Mouse (Mus musculus) small intestine, adult 2 months (tissue): ENCODE measurements around the gene Vegfd.

Experiments used
- CTCF ChIP-seq: fragments of 200-500 bp; IDR thresholded peaks from 2 replicates; pipeline ENCODE4 v1.5.1; 2012; ENCODE audit warnings: low read depth, mild to moderate bottlenecking, control low read depth, inconsistent platforms, low read length, moderate library complexity, mixed read lengths; ENCODE audit not compliant: insufficient replicate concordance, insufficient read length; ENCODE audit errors: extremely low read depth
- POLR2A ChIP-seq: fragments of 200-500 bp; IDR thresholded peaks from 2 replicates; pipeline ENCODE4 v1.6.1; 2012; ENCODE audit warnings: low read depth, mild to moderate bottlenecking, control low read depth, inconsistent platforms, low read length, moderate library complexity

DNA sequence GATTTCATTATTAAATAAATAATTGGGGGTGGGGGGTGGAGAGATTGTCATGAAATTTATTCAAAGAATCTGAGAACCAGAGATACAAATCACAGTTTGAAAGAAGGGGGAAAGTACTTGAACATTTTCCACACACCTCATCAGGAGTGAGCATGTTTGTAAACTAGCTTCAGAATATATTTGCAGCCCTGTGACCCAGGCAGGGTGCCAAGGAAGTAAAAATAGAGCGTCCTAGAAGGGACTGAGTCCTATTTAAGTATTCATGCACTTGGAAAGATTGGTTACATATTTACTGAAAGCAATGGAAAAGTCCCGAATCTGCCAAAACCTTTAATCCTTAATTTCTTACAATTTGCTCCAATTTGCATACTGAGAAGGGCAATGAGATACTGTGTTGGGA is 67.0 kb downstream of the Vegfd start:
- no peak for TF ChIP-seq CTCF
- TF ChIP-seq POLR2A, result no peak
